Mouse (Mus musculus): ENCODE data around the gene Osbpl7. TPM values are rescaled to one million over a fixed set of nuclear protein-coding genes. Genes with fewer than 3 reads are reported as not detected.

Osbpl7 gene
- total RNA-seq, 2 experiments from 2014 or later = 15.3 to 18.4 TPM

- DNase-seq = no peak
- intact Hi-C loops (cut with DNase I) = no loop called here
These were observed 11.5 kb upstream of the Osbpl7 start for GRCm38 (mm10) chr11:97038881-97039280.

- intact Hi-C loops (cut with DNase I) = no loop called here
These were observed 10.0 kb upstream of the Osbpl7 start for GRCm38 (mm10) chr11:97040301-97041021.

GRCm38 (mm10) chr11:97041022-97041899, 9.2 kb upstream of the Osbpl7 start, which contains the start of the genes Lrrc46 and Mrpl10:
TSS of gene Lrrc46 (minus strand) at chr11:97041407.
TSS of gene Mrpl10 (plus strand) at chr11:97041560.
- intact Hi-C loops (cut with DNase I) = no loop called here
- peak; percentile 95 for DNase-seq

More at GRCm38 (mm10) chr11:97040301-97041021, 10.0 kb upstream of the Osbpl7 start:
- no peak for DNase-seq

GRCm38 (mm10) chr11:97044902-97045301, 5.5 kb upstream of the Osbpl7 start:
- no peak for DNase-seq
- intact Hi-C loops (cut with DNase I) = no loop called here

GRCm38 (mm10) chr11:97045861-97046260, 4.6 kb upstream of the Osbpl7 start:
- no peak for DNase-seq
- intact Hi-C loops (cut with DNase I) = no loop called here

GRCm38 (mm10) chr11:97048090-97048650, 2.3 kb upstream of the Osbpl7 start:
- DNase-seq = no peak
- intact Hi-C loops (cut with DNase I) = no loop called here

- intact Hi-C loops (cut with DNase I) = no loop called here
- no peak for DNase-seq
These were observed 839 bp upstream of the Osbpl7 start for GRCm38 (mm10) chr11:97049492-97050085.

- DNase-seq = peak; percentile 55
- intact Hi-C loops (cut with DNase I) = no loop called here
These were observed 637 bp downstream of the Osbpl7 start for GRCm38 (mm10) chr11:97050944-97051586.

- intact Hi-C loops (cut with DNase I) = no loop called here
- DNase-seq = no peak
These were observed 1.8 kb downstream of the Osbpl7 start for GRCm38 (mm10) chr11:97052219-97052646.

GRCm38 (mm10) chr11:97063274-97063920, 13.0 kb downstream of the Osbpl7 start:
- no peak for DNase-seq
- intact Hi-C loops (cut with DNase I) = no loop called here

GRCm38 (mm10) chr11:97063921-97064295, 13.5 kb downstream of the Osbpl7 start:
- DNase-seq = no peak
- intact Hi-C loops (cut with DNase I) = no loop called here

GRCm38 (mm10) chr11:97065538-97066295, 15.3 kb downstream of the Osbpl7 start:
- intact Hi-C loops (cut with DNase I) = no loop called here
- DNase-seq = no peak

- no peak for DNase-seq
- intact Hi-C loops (cut with DNase I) = no loop called here
These were observed 16.4 kb downstream of the Osbpl7 start for GRCm38 (mm10) chr11:97066656-97067360.

GRCm38 (mm10) chr11:97069333-97069732, 18.9 kb downstream of the Osbpl7 start:
- intact Hi-C loops (cut with DNase I) = no loop called here
- peak; percentile 64 for DNase-seq

- no peak for DNase-seq
- intact Hi-C loops (cut with DNase I) = loop anchor here (5.0 kb wide), 1 partner anchor 78 kb away; no protein-coding TSS in a partner anchor
These were observed 19.3 kb downstream of the Osbpl7 start for GRCm38 (mm10) chr11:97069770-97070169.

- no peak for DNase-seq
- intact Hi-C loops (cut with DNase I) = loop anchor here (5.0 kb wide), 1 partner anchor 76 kb away; no protein-coding TSS in a partner anchor
These were observed 20.7 kb downstream of the Osbpl7 start for GRCm38 (mm10) chr11:97071129-97071528.

GRCm38 (mm10) chr11:97072533-97072932, 22.1 kb downstream of the Osbpl7 start:
- peak; percentile 35 for DNase-seq
- intact Hi-C loops (cut with DNase I) = loop anchor here (5.0 kb wide), 1 partner anchor 75 kb away; no protein-coding TSS in a partner anchor

- intact Hi-C loops (cut with DNase I) = loop anchor here (5.0 kb wide), 1 partner anchor 73 kb away; no protein-coding TSS in a partner anchor
- no peak for DNase-seq
These were observed 23.8 kb downstream of the Osbpl7 start for GRCm38 (mm10) chr11:97074235-97074634.

Measured in left cerebral cortex, postnatal 4 days (tissue).